Mouse (Mus musculus): Measurements from ENCODE around the gene Gpr84.

Gpr84 gene

DNA sequence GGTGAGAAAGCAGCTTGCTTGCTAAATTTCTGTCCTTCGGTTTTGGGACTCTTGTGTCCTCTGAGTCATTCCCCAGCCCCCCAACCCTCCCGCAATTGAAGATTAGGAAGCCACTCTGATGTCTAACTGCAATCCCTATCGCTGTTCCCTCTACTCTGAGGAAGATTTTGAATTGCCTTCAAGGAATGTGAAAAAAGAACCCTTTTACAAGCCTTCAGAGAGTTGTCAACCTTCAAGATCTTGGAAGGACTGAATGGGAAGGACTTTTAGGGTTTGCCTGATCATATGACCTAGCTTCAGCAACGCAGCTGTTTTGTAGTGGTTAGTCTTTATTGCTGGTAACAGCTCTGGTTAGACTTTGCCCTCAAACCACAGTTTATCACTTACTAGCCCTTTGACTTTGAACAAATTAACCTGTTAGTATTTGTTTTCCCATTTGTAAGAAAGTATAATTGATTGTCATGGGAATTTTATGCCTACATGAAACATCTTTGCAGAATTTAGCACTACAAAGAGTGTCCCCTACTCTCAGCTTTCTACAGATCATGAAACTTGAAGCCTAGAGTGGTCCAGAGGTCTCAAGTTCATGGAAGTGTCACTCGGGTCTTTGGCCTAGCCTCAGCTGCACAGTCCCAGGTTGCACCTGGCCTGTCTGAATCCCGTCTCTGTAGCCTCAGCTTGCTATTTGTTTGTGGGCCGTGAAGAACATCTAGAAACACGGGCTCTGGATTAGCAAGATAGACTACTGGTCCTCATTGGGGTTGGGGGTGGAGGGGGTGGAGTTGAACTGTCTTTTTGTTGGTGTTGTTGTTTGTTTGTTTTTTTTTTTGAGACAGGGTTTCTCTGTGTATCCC lies 4.4 kb downstream of the Gpr84 start:
- peak; percentile 18 for DNase-seq

DNA sequence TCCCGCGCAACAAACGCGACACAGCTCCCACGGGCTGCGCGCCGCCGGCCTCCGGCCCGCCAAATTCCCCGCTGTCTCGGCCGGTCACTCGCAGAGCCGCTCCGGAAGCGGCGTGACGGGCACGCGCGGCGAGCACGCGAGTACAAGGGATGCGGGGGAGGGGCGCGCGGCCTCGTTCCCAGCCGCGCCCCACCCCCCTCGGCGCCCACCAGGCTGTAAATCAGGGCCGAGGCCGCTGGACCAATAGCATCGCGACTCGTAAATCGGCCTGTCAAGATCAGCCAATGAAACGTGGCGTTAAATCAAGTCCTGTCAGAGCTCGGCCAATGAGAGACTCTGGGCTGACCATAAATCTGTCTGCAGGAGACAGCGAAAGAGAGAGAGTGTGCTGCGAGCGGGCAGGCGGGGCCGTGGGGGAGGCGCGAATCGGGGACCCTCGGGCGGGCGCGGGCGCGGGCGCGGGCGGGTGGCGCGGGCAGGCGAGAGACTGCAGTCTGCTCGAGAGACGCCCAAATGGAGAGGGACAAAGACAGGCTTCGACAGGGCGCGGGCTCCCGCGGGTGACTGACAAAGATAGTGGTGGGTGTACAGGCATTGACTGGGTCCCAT lies 5.2 kb downstream of the Gpr84 start:
- DNase-seq, result peak; percentile 94

DNA sequence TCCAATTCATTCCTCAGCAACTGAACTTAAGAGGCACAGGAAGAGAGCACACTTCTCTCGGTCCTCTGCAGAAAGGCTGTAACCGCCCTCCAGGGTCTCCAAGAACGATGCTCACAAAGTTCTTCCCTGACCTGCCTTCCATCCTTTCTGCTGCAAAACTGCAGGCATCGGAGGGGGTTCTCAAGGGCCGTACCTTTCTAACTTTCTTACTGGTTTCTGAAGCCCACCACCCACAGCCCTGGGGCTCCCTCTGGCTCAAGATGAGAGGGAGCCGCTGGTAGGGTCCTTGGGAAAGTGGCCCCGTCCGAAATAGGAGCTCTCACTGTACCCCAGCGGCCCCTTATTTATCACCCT lies 5.8 kb downstream of the Gpr84 start:
- DNase-seq, result no peak

DNA sequence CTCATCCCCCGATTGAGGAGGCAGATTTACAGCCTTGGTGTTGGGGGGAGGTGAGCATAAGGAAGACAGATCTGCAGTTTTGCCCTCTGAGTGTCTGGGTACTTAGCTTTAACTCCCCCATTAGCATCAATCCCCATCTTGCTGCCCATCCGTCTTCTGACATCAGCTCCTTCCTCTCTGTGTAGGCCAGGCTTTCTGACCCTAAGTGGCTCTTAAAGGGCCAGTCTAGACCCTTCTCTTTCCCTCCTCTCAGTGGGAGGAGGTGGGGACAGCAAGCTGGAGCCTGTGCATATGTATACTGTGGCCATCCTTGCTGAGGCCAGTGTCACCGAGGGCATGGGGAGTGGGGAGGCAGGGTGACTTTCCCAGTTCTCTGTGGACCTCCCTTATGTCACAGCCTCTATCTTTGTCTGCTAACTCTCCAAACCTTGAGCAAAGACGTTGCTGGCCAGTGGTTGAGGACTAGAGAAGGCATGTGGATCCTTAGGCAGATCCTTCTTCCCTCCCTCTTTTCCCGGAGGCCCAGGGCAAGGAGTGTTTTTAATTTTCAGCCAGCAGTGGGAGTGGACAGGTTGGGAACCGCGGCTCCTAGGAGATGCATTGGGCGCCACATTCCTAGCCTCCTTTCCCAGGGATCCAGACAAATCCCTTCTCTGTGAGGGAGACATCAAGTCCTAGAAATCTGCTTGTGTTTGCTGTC lies 6.3 kb downstream of the Gpr84 start:
- peak; percentile 30 for DNase-seq

DNA sequence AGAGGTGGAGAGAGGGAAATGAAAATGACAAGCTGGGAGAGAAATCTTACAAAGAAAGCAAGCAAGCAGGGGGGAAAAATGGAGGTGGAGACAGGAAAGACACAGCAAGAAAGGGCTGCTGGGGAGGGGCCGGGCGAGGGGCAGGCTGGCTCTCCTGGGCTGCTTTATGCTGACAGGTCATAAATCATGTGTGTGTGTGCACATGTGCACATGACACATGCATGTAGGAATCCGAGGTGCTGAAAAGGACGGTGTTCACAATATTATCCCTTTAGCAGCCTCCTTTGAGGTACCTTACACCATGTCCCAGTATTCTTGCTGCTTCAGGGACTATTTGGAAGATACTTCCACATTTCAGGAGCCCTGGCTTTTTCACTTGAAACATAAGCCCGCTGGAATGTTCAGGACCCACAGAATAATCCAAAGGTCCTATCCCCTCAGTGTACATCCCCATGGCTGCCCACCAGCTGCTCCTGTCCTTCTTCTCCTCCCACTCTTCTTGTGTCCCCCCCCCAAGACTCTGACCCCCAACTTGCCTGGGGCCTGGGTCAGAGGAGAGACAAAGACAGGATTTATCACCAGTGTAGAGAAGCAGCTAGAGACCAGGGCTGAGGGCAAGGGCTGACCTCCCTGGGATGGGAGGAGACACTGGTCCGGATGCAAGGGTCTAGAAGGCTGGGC lies 7.9 kb downstream of the Gpr84 start:
- no peak for DNase-seq

DNA sequence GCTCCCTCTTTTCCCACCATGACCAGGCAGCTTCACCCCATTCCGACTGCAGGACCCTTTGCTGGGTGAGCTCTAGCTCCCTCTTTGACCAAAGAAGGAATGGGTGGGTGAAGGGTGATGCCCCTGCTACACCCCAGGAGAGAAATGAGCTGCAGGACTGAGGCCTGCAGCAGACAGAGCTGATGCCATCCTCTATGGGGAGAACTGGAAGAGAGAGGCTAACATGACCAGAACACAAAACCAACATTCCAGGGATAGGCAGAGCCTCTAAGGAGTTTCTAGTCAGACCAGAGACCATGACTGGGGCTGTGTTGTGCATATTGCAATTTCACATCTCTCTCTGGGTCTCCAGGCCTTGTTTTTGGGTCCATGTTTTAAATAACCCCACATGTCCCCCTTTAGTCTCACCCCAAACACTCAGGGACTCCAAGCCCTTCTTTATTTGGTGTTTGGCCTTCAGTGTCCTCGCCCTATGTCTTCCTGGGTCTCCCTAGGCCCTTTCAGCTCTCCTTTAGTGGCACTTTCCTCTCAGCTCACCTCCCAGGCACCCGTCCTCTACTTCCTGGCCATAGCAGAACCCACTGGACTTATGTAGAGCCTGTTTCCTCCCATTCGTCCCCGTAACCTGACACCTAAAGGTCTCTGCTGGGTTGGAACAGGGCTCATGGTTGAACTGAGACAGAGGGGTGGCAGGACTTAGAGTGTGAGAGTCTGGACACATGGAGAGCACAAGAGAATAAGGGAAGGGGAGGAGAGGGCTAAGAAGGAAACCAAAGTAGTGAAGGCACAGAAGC lies 8.7 kb downstream of the Gpr84 start:
- DNase-seq, result no peak

DNA sequence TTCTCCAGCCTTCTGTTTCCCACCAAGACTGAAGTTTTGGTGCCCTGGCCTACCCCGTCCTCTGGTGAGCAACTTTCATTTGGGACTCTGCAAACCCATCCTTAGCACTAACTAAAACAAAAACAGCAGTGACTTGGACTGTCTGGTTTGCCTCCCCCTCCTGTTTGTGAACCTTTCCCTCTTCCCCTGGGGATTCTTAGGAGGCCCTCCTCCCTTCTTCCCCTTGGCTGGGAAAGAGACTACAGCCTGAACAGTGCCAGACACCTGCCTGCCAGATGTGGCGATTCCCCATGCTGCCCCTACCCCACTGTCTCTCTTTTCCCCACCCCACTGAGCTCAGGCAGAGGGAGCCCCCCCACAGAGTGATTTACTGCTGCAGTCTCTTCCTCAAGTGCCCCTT lies 9.4 kb downstream of the Gpr84 start:
- DNase-seq, result no peak

DNA sequence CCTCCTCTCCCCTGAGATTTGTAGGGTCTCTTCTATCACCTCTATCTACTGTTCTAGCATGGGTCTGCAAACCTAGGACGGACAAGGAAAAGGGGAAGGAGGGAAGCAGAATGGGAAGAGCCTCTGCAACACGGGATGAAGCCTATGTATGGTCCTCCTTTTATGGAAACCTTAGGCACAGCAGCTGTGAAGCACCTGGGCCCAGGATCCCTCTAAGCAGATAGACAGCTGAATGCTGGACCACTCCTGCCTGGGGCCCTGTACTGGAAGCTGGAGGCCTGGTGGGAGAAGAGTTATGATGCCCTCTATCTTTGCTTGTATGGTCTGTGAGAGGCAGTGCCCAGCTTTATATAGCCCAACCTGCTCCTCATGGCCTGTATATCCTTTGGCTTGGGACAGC lies 9.9 kb downstream of the Gpr84 start:
- no peak for DNase-seq

DNA sequence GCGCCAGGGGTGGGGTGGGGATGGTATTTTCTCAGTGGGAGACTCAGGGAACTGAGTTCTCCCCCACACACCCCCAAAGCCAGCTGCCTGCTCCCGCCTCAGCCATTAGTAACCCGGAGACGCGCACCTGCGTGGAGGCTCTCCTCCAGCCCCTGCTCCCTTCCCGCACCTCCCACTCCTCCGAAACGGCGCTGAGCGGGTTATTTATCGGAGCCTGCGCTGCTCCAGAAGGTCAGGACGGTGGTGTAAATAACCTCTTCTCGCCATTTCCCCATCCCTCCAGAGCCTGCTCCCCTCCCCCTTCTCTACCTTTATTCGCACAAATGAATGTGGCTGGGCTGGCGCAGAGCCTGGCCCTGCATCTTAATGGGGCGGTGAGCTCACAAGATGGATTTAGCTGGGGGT lies 10.3 kb downstream of the Gpr84 start:
- peak; percentile 47 for DNase-seq

DNA sequence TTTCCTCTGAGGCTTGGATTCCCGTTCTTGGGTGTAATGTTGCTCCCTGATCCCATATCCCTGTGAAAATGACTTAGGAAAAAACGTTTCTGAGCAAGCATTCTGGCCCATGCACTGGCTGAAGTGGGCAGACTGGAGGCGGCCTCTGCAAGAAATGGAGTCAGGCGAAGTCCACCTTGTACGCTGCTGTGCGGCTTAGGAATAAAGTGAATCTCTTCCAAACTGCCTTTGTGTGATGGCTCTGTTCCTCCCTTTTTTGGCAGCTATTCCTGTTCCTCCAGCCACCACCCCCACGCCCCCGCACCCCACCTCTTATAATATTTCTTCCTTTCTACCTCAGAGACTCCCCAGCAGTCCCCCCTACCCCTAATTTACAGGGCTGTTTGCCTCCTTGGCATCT lies 10.8 kb downstream of the Gpr84 start:
- peak; percentile 10 for DNase-seq

DNA sequence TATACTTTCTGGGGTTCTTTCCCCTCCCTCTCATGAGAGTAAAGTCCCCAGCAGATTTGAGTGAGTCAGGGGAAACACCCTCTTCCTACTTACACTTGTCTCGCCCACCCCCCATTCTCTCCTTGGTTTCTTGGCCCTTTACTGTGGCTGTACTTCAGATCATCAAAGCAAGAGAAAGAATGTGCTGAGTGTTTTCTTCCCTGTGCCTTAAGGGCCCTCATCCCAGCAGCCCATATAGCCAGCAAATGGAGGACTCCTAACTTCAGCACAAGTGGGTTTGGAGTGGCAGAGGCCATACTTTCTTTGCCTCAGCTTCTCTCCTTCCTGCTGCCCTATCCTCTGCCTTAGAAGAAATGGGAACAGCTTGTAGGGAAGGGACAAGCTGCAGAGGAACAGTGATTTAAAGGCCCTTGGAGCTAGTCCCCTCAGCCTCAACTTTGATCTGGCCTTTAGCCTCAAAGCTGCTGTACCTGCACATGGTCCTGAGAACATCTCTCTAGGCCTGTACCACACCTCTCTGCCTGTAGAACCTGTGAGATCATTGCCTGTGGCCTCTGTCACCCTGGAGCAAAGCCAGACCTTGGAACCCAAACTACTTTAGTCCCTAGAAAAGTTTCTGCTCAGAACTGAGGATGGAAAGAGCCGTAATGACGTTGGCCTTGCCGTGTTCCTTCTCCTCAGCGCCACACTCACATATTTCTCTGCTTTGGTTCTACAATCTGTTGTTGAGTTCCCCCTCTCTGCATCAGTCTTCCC lies 11.4 kb downstream of the Gpr84 start:
- DNase-seq, result no peak

DNA sequence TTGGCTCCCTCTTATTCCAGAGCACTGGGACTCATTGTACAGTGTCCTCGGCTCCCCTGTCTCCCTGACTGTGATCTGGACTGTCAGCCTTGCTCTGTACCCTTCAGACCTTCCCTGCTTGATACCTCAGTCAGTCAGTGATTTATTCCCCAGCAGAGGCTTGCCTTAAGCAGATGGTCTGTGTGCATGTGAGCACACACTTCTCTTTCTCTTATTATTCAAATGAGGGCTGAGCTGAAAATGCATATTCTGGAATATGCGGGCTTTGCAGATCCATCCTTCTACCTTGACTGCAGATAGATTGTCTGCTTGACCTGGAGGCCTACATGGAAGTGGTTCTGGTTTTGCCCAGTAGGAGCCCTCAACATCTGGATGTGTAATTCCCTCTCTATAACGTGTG lies 12.4 kb downstream of the Gpr84 start:
- DNase-seq, result no peak

DNA sequence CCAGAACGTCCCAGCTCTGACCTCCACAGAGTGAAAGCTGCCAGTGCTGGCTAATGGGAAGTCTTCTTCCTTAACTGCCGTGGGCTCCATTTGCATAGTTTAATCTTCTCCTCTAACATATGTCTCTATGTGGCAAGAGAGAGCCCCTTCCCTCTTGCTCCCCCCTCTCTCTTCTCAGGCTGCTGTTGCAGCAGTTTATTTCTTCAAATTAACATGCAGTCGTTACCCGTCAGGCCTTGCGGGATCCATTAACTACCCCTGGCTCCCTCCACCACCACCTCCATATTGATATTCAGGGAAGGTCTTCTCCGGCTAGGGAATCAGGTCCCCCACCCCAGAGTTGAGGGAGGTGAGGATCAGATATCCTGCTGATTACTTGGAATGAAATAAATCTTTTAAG lies 13.1 kb downstream of the Gpr84 start:
- no peak for DNase-seq

DNA sequence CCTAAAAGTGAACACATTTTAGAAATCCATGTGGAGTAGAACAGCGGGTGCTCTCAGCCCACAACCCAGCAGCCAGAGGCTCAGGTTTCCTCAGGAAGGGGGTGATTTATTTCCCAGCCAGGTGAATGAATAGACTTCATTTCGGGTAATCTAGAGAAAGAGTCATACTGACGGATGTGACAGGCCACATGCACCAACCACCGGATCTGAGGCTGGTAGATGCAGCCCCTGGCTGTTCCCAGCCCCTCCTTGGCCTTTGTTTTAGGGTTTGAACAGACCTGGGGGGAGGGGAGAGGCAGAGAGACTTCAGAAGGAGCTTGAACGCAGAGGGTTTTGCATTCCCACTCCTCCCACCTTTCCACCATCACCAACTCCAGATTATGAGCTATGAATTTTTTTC lies 14.6 kb downstream of the Gpr84 start:
- DNase-seq, result no peak

DNA sequence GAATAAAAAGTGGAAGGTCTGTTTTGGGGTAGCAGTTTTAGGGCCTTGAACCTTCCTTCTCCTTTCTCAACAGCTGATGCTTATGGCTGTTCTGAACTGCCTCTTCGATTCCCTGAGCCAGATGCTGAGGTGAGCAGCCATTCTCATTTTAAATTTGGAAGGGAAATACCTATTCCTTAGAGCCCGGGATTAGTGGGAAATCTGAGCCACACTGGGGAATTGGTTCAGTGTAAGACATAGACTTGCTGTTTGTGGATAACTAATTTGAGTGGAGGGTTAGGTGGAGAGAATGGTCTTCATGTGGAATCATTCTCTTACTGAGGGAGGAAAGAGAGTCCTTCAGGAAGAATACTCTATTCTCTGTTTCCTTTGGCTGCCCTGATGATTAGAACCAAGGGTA lies 15.8 kb downstream of the Gpr84 start:
- DNase-seq, result no peak

DNA sequence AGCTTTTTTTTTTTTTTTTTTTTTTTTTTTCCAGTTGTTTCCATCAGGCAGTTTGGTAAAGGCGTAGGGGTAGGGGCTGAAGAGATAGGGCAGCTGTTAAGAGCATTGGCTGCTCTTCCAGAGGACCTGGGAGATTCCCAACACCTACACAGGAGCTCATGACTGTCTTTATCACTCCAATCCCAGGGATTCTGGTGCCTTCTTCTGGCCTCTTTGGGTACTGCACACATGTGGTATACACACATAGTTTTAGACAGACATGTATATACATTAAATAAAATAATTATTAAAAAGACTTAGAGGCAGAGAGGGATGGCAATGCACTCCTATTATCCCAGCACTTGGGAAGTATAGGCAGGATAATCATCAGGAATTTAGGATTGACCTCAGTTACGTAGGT lies 17.0 kb downstream of the Gpr84 start:
- no peak for DNase-seq

DNA sequence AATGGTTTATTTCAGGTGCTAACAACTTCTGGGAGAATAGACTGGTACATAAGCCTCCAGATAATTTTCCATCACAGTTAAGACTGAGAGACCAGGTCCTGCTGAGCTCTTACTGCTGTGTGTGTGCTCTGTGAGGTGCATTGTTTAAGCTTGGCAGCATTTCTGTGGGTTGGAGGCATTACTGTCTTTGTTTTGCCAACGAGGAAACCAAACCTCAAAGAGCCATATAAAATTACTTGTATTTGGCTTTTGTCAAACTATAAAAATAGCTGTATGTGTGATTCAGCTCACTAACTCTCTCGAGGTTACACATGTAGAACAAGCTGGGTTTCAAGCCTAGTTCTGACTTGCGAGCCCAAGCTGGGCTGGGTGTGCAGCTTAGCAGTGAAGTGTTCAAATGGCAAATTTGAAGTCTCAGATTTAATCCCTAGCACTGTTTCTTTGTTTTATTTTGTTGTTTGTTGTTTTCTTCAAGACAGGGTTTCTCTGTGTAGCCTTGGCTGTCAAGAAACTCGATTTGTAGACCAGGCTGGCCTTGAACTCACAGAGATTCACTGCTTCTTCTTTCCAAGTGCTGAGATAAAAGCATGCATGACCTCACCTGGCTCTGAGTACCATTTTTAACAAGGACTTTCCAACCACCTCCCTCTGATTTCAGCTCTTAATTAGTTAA lies 17.6 kb downstream of the Gpr84 start:
- no peak for DNase-seq

DNA sequence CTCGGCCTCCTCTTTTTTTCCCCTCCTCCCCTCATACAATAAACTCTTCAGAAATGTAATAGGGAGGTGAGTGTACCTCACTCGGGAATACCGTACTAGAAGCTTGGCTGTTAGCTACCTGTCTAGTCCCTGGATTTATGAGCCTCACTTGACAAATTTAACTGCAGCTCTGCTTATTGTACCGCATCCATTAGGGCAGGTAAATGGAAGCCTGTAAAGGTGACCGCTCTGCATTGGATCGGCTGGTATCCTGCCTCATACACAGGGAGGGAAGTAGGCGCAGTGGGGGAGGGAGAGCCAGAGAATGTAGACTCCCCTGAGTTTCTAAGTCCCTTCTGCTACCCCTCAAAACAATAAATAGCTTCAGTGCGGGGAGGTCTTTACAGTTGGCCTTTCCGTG lies 19.6 kb downstream of the Gpr84 start:
- DNase-seq, result no peak

DNA sequence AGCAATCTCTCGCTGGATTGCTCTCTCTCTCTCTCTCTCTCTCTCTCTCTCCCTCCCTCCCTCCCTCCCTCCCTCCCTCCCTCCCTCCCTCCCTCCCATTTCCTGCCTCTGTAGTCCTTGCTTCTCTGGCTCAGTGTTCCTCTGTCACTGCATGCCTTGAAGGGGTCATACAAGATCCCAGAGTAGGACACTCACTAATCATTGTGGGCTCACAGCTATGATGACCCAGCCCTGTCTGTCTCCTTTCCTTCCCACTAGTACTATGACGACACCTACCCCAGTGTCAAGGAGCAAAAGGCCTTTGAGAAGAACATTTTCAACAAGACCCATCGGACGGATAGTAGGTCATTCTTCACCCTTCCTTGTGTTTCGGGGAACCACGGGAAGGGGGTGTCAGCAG lies 20.0 kb downstream of the Gpr84 start:
- DNase-seq, result no peak

DNA sequence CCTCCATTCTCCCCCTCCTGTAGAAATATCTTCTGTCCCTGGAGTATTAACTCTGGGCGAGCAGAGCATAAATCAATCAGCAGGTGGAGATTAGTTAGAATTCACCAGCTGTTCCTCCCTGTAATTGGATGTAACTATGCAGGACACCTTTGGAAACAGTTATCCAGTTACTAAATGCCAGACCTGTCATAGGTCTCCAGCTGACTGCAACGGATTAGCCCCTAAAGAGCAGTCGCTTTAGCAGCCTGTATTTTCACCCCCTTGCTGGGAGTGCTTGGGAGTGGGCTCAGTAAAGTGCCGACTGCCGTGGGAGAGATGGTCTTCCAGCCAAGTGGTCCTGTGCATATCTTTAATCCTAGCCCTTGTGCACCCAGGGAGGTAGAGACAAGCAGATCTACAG lies 20.8 kb downstream of the Gpr84 start:
- DNase-seq, result no peak

DNA sequence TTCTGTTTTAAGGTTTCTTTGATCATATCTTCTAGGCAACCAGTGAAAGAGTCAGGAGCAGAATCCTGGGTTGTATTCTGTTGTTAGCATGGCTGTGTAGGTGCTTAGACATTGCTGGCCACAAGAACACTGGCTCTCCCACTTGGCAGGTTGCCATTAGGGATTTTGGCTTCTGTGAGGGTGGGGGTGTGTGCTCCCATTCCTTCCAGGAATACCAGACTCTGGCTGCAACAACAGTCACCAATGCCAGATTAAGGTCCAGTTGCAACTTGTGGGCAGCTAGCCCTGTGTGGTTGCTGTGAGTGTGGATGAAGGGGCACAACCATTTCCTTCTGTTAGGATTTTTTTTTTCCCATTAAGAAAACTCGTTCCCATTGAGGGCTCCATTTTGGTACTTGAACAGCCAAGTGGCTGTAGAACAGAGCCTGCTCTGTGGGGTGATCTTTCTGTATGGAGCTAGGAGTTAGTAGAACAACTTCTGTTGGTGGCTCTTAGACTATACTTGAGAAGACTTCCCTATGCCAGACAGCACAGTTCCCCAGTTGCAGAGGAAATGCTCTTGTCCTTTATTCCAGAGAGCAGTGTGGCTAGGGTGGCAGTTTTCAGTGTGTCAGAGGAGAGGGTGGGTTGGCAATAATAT lies 24.5 kb downstream of the Gpr84 start:
- peak; percentile 21 for DNase-seq
